Comparison of ENCODE assay signal across 11 mouse cellular contexts in genomic region chr17:45866876-45867652, GRCm38 (mm10).
DNase-seq lines count a peak whose midpoint lies in the region; ATAC-seq and TF ChIP-seq lines count a peak whose summit lies in the region.
"Had no signal": no experiment of that assay in that cellular context is flagged by ENCODE, and none has a peak within 500 bp of the region (broad histone marks: within the 10 kb centered on the region; RNA-seq: fewer than 3 reads in every experiment).

No protein-coding gene starts in this region.

- no peak overlapping the region for H3K4me3 ChIP-seq in lung, embryonic 14.5 days (ENCODE audit: low read depth, low read length)
- no peak overlapping the region for H3K4me3 ChIP-seq in lung, adult 2 months (replicated peaks; ENCODE audit: extremely low read depth, low read depth, low read length)
- H3K4me3 ChIP-seq in embryonic facial prominence, embryonic 10.5 days: no peak overlapping the region
- no peak overlapping the region for H3K4me3 ChIP-seq in kidney, adult 2 months (ENCODE audit: insufficient read depth, low read depth, low read length)
- no peak overlapping the region for H3K4me3 ChIP-seq in liver, embryonic 11.5 days (ENCODE audit: low read depth, low read length)
- H3K4me3 ChIP-seq: erythroblast, embryonic 14.5 days; liver, embryonic 15.5 days had no signal

- no peak for TF ChIP-seq POLR2A in lung, adult 2 months (IDR thresholded peaks at IDR 0.05; ENCODE audit: borderline replicate concordance, extremely low read depth, low read depth, low read length)
- TF ChIP-seq POLR2A in kidney, adult 2 months (IDR thresholded peaks at IDR 0.05; ENCODE audit: low read depth, low read length): no peak

- no peak overlapping the region for H3K4me2 ChIP-seq in lung, embryonic 14.5 days
- no peak overlapping the region for H3K4me2 ChIP-seq in liver, embryonic 11.5 days
- H3K4me2 ChIP-seq: liver, embryonic 15.5 days had no signal

- H3K9me3 ChIP-seq in lung, embryonic 14.5 days (ENCODE audit: low read depth, low read length): peaks cover 4% of the 10 kb centered on the region; the same call in 1 of the 2 replicates
- H3K9me3 ChIP-seq in embryonic facial prominence, embryonic 10.5 days: no peaks in the 10 kb centered on the region; the same call in 1 of the 2 replicates
- H3K9me3 ChIP-seq in liver, embryonic 11.5 days (ENCODE audit: control insufficient read depth, low read length): no peaks in the 10 kb centered on the region
- H3K9me3 ChIP-seq: liver, embryonic 15.5 days had no signal

- peak overlapping the region; percentile 52; the same call in 1 of the 2 replicates for H3K27ac ChIP-seq in lung, embryonic 14.5 days (ENCODE audit: low read depth)
- H3K27ac ChIP-seq in embryonic facial prominence, embryonic 10.5 days (replicated peaks): peak overlapping the region; percentile 15; the same call in 1 of the 2 replicates
- H3K27ac ChIP-seq in kidney, adult 2 months (ENCODE audit: insufficient read depth, low read depth, low read length): peak overlapping the region; percentile 49
- H3K27ac ChIP-seq in liver, embryonic 11.5 days (ENCODE audit: low read depth, low read length): no peak overlapping the region
- H3K27ac ChIP-seq: liver, embryonic 15.5 days had no signal

- WGBS in lung, embryonic 14.5 days: 60% methylated on average over 15 of the region's 15 CpGs
- 61% methylated on average over 15 of the region's 15 CpGs for WGBS in lung, adult 2 months
- 74% methylated on average over 15 of the region's 15 CpGs for WGBS in embryonic facial prominence, embryonic 10.5 days
- 68% methylated on average over 15 of the region's 15 CpGs for WGBS in kidney, adult 2 months
- WGBS in liver, embryonic 11.5 days: 65% methylated on average over 15 of the region's 15 CpGs

- no peaks in the 10 kb centered on the region for H3K36me3 ChIP-seq in lung, embryonic 14.5 days (ENCODE audit: insufficient read depth)
- H3K36me3 ChIP-seq in embryonic facial prominence, embryonic 10.5 days (replicated peaks): no peaks in the 10 kb centered on the region
- H3K36me3 ChIP-seq in kidney, adult 2 months (ENCODE audit: control insufficient read depth, insufficient read depth, low read length): no peaks in the 10 kb centered on the region
- H3K36me3 ChIP-seq in liver, embryonic 11.5 days (ENCODE audit: control insufficient read depth, insufficient read depth, low read length): no peaks in the 10 kb centered on the region
- H3K36me3 ChIP-seq: G1E; liver, embryonic 15.5 days had no signal

- no peak for TF ChIP-seq CTCF in lung, embryonic 14.5 days (IDR thresholded peaks at IDR 0.05; ENCODE audit: low read depth)
- TF ChIP-seq CTCF in lung, adult 2 months (IDR thresholded peaks at IDR 0.05; ENCODE audit: insufficient read depth, low read length): no peak
- no peak for TF ChIP-seq CTCF in kidney, adult 2 months (conservative IDR thresholded peaks at IDR 0.05; ENCODE audit: insufficient read depth, insufficient read length, low read depth, low read length)

- peaks cover 30% of the 10 kb centered on the region for H3K4me1 ChIP-seq in lung, embryonic 14.5 days (ENCODE audit: insufficient read depth)
- H3K4me1 ChIP-seq in lung, adult 2 months (ENCODE audit: control insufficient read depth, insufficient read depth, low read length): peaks cover 2% of the 10 kb centered on the region; the same call in 1 of the 2 replicates
- peaks cover 84% of the 10 kb centered on the region for H3K4me1 ChIP-seq in embryonic facial prominence, embryonic 10.5 days
- H3K4me1 ChIP-seq in kidney, adult 2 months (ENCODE audit: control insufficient read depth, insufficient read depth, low read length): peaks cover 75% of the 10 kb centered on the region
- H3K4me1 ChIP-seq in liver, embryonic 11.5 days (replicated peaks; ENCODE audit: control insufficient read depth, insufficient read depth, low read length): peaks cover 5% of the 10 kb centered on the region; the same call in 1 of the 2 replicates

- no peak overlapping the region for H3K9ac ChIP-seq in lung, embryonic 14.5 days
- H3K9ac ChIP-seq in liver, embryonic 11.5 days (ENCODE audit: low read depth, low read length): no peak overlapping the region
- H3K9ac ChIP-seq: liver, embryonic 15.5 days had no signal

- ATAC-seq in lung, embryonic 14.5 days (ENCODE audit: insufficient read depth): no peak
- ATAC-seq in megakaryocyte progenitor cell, adult 5-6 weeks (replicated peaks; ENCODE audit: poor library complexity): peak; percentile 45
- ATAC-seq in liver, embryonic 11.5 days (replicated peaks; ENCODE audit: low FRiP score): no peak
- no peak for ATAC-seq in erythroblast, adult 5-6 weeks (replicated peaks; ENCODE audit: low FRiP score, poor library complexity, severe bottlenecking)

- peak; percentile 65 for DNase-seq in lung, embryonic 14.5 days
- no peak for DNase-seq in lung, adult 2 months
- no peak for DNase-seq in embryonic facial prominence, embryonic 10.5 days (ENCODE audit: low spot score)
- DNase-seq in kidney, adult 2 months: peak; percentile 65
- DNase-seq in ovary, postnatal 14 days (ENCODE audit: low spot score): no peak
- no peak for DNase-seq in liver, embryonic 11.5 days (ENCODE audit: low spot score)

- H3K27me3 ChIP-seq in lung, embryonic 14.5 days (ENCODE audit: insufficient read depth, low read length): no peaks in the 10 kb centered on the region
- H3K27me3 ChIP-seq in embryonic facial prominence, embryonic 10.5 days (replicated peaks; ENCODE audit: low read depth, poor library complexity, severe bottlenecking): peaks cover 74% of the 10 kb centered on the region
- H3K27me3 ChIP-seq in kidney, adult 2 months (replicated peaks; ENCODE audit: control insufficient read depth, insufficient read depth, low read length): no peaks in the 10 kb centered on the region
- peaks cover 5% of the 10 kb centered on the region; the same call in 1 of the 2 replicates for H3K27me3 ChIP-seq in liver, embryonic 11.5 days (replicated peaks; ENCODE audit: control insufficient read depth, insufficient read depth, low read length)

Comparison
In these comparisons a context has a peak if more than half of its experiments do, and no peak if none do; other contexts are left out.
1. DNase-seq: peak in lung, embryonic 14.5 days (single experiment) and kidney, adult 2 months (single experiment); none in lung, adult 2 months (single experiment), embryonic facial prominence, embryonic 10.5 days (single experiment), ovary, postnatal 14 days (single experiment) and liver, embryonic 11.5 days (single experiment).